Mouse (Mus musculus) E14TG2a.4 (cell line): ENCODE measurements around the gene Homer3.

Source experiments
- CTCF ChIP-seq: conservative IDR thresholded peaks from 2 replicates; pipeline ENCODE4 v1.5.1; 2014; ENCODE audit warnings: low read length
- POU5F1 ChIP-seq: IDR thresholded peaks from 2 replicates; pipeline ENCODE4 v1.6.1; 2014; ENCODE audit warnings: low read length, borderline replicate concordance

GRCm38 (mm10) chr8:70267674-70268073 is 15.0 kb upstream of the Homer3 start:
- TF ChIP-seq CTCF: no peak
- TF ChIP-seq POU5F1: no peak
